Mouse (Mus musculus) forebrain, embryonic 14.5 days (tissue): Measurements from ENCODE around the gene Kansl3. TPM values are rescaled to one million over a fixed set of nuclear protein-coding genes. Genes with fewer than 3 reads are reported as not detected.

Source experiments
- ATAC-seq: fragments of 200-750 bp; cut with Nextera tagmentation; 2 replicates; pipeline ENCODE4 v1.8.0; 2017; ENCODE audit warnings: mild to moderate bottlenecking, moderate library complexity
- DNase-seq: peaks from one replicate; pipeline ENCODE4 v3.0.0-alpha.2; 2015; ENCODE audit warnings: low spot score
- H3K27ac ChIP-seq: fragments of 300-500 bp; sonication (generic); 2 replicates; pipeline ENCODE4 v1.5.1; 2014; ENCODE audit warnings: low read depth, mild to moderate bottlenecking, control low read depth, low read length, moderate library complexity
- H3K27me3 ChIP-seq: fragments of 300-500 bp; sonication (generic); replicated peaks from 2 replicates; pipeline ENCODE4 v1.6.1; 2014; ENCODE audit warnings: low read length, control low read depth, mixed read lengths; ENCODE audit not compliant: control insufficient read depth, insufficient read depth
- H3K36me3 ChIP-seq: fragments of 300-500 bp; sonication (generic); 2 replicates; pipeline ENCODE4 v1.6.1; 2014; ENCODE audit warnings: low read length, control low read depth; ENCODE audit not compliant: control insufficient read depth, insufficient read depth
- H3K4me1 ChIP-seq: fragments of 300-500 bp; sonication (generic); 2 replicates; pipeline ENCODE4 v1.6.1; 2014; ENCODE audit warnings: antibody characterized with exemption, low read length, control low read depth; ENCODE audit not compliant: control insufficient read depth, insufficient read depth
- H3K4me2 ChIP-seq: fragments of 300-500 bp; sonication (generic); 2 replicates; pipeline ENCODE4 v1.6.1; 2014; ENCODE audit warnings: mild to moderate bottlenecking, control low read depth, low read length
- H3K4me3 ChIP-seq: fragments of 300-500 bp; sonication (generic); 2 replicates; pipeline ENCODE4 v1.5.1; 2014; ENCODE audit warnings: low read depth, low read length, control low read depth
- H3K9ac ChIP-seq: fragments of 300-500 bp; sonication (generic); 2 replicates; pipeline ENCODE4 v1.6.1; 2014; ENCODE audit warnings: mild to moderate bottlenecking, low read length, control low read depth, moderate library complexity
- H3K9me3 ChIP-seq: fragments of 300-500 bp; sonication (generic); replicated peaks from 2 replicates; pipeline ENCODE4 v1.6.1; 2016; ENCODE audit warnings: low read length, control low read depth, mixed read lengths; ENCODE audit not compliant: control insufficient read depth
- WGBS: fragments of 180-500 bp; shearing (Covaris S2); extraction: QIAGEN DNeasy Blood & Tissue Kit; methylation state at CpG from one replicate; pipeline ENCODE4 v1.1.7; 2014; 5-methylcytosine and 5-hydroxymethylcytosine counted together
- polyA plus RNA-seq: library from polyadenylated mRNA; unstranded; fragments of >200 nt; fragmentation: Nextera tagmentation; extraction: Ambion mirVana; gene quantifications from 2 replicates; pipeline ENCODE4 v1.2.1, GENCODE M21; 2014

Gene Kansl3
- polyA plus RNA-seq, 1 experiment from 2014 or later: 18.3 TPM

DNA sequence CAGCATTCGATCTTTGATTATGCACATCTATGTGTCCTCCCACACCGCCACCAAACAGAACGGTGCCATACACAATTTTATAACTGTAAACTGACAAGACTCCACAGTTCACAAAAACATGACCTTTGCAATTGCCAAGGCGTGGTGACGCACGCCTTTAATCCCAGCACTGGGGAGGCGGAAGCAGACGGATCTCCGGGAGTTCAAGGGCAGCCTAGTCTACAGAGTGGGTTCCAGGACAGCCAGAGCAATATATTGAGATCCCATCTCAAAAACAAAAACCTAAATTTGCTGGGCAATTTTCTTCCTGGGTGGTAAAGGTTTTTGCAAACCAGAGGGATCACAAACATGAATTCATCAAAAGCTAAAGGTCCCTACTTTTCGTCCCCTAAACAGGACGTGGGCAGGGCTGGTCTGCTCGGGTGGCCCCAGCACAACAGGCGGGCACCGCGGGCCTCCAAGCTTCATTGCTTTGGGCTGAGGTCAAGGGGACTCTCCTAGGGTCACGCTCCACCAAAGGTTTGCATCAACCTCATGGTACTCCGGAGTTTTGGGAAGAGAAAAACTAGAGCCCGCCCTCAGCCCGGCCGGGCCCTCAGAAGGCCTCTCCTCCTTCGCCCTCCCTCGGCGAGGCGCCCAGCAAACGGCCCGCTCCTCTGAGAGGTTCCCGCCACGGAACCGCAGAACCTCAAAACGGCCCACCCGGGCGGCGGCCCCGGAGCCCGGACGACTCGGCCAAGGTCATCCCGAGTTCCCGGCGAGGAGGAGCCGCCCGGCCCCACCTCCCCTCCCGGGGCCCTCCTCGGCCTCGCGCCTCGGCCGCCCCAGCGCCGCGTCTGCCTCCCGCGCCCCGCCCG, 641 bp downstream of the Kansl3 start:
- H3K27me3 ChIP-seq: no peaks in the 10 kb centered on the region
- DNase-seq (peak; percentile 37), ATAC-seq (peak; percentile 83)
- H3K36me3 ChIP-seq: peaks cover 27% of the 10 kb centered on the region
- peak overlapping the region; percentile 80 for H3K4me2 ChIP-seq
- 6% methylated on average over 38 of the region's 55 CpGs for WGBS
- H3K9me3 ChIP-seq: no peaks in the 10 kb centered on the region
- H3K4me3 ChIP-seq: peak overlapping the region; percentile 90
- peak overlapping the region; percentile 33; the same call in 1 of the 2 replicates for H3K27ac ChIP-seq
- H3K4me1 ChIP-seq: peaks cover 11% of the 10 kb centered on the region
- peak overlapping the region; percentile 94 for H3K9ac ChIP-seq

DNA sequence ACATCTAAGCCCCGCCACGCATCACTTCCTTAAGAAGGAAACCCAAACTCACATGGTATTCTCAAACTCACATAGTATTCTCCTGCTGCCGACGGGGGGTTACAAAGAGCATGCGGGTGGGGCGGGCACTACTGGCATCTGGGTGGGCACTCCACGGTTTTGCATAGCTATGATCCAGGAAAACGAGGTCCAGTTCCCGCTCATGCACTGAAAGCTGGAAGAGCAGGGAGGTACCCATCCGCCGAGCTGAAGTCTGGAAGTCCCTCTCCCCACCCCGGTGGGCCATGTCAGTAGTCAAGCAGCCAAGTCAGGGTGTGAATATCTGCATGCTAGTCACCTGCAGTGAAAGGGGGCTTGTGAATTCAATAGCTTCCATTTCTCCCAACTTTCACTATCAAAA, 1.3 kb downstream of the Kansl3 start:
- H3K4me1 ChIP-seq: peaks cover 11% of the 10 kb centered on the region
- H3K4me2 ChIP-seq: peak overlapping the region; percentile 80
- H3K27me3 ChIP-seq: no peaks in the 10 kb centered on the region
- ATAC-seq (no peak), DNase-seq (no peak)
- H3K27ac ChIP-seq: no peak overlapping the region
- peaks cover 27% of the 10 kb centered on the region for H3K36me3 ChIP-seq
- H3K9ac ChIP-seq: peak overlapping the region; percentile 94
- whole genome bisulfite sequencing: 51% methylated on average over 12 of the region's 12 CpGs
- peak overlapping the region; percentile 90 for H3K4me3 ChIP-seq
- no peaks in the 10 kb centered on the region for H3K9me3 ChIP-seq

DNA sequence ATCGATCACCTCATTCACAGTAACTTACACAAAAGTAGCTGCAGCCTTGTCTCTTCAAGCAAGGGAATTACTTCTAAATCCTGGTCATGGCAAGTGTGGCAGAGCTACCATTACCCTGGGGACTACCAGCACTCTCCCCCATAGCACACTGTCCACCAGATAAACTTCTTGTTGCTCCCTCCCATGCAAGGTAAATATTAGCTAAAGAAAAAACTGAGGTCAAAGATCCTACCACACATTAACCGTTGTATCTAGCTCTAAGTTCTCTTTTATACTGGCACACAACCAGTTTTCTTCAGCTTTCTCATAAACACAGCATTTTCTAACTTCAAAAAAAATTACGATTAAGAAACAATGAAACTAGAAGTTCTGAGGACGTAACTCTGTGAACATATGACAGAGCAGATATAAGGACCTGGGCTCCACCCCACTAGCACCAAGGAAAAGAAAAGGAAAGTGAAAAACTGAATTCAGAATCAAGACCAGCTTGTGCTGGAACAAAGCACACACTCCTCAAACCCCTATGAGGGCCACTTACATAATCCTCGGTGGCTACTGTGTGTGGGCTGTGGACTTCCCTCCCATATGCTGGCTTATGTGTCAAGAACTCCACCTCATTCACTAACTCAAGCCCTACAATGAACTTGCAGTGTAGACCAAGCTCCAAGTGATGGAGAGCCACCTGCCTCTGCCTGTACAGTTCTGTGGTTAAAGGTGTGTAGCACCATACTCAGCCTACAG, 11.9 kb downstream of the Kansl3 start:
- no peak for ATAC-seq

GRCm38 (mm10) chr1:36352351-36352750, 16.6 kb downstream of the Kansl3 start:
- Histone ChIP-seq H3K9ac (no peak overlapping the region), H3K9me3 (no peaks in the 10 kb centered on the region), H3K4me2 (no peak overlapping the region), H3K4me3 (no peak overlapping the region), H3K36me3 (peaks cover 93% of the 10 kb centered on the region), H3K27ac (no peak overlapping the region), H3K27me3 (no peaks in the 10 kb centered on the region), H3K4me1 (no peaks in the 10 kb centered on the region)
- WGBS: 94% methylated on average over 4 of the region's 4 CpGs
- ATAC-seq: no peak
- no peak for DNase-seq

More for the DNA sequence above, 11.9 kb downstream of the Kansl3 start:
- Histone ChIP-seq H3K4me3 (no peak overlapping the region), H3K9me3 (no peaks in the 10 kb centered on the region), H3K4me1 (no peaks in the 10 kb centered on the region), H3K36me3 (peaks cover 77% of the 10 kb centered on the region), H3K27ac (no peak overlapping the region), H3K9ac (no peak overlapping the region), H3K27me3 (no peaks in the 10 kb centered on the region), H3K4me2 (no peak overlapping the region)
- no peak for DNase-seq
- WGBS: 93% methylated on average over 5 of the region's 5 CpGs

DNA sequence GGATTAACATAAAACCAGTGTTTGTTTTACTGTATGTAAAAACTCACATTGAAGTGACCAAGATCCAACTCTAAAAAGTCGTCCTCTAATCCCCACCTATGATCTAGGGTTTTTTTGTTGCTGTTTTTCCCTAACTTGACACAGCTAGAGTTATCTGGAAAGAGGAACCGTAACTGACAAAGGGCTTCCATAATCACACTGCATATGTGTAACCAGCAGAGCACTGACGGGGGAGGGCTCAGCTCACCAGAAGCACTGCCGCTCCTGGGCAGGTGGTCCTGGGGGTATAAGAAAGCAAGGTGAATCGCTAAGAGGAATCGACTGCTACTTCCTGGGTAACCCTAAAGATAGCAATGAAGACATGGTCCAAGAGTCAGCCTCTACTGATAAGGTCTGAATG, 26.4 kb downstream of the Kansl3 start:
- no peaks in the 10 kb centered on the region for H3K4me1 ChIP-seq
- no peak overlapping the region for H3K9ac ChIP-seq
- H3K4me2 ChIP-seq: no peak overlapping the region
- no peaks in the 10 kb centered on the region for H3K9me3 ChIP-seq
- H3K27ac ChIP-seq: no peak overlapping the region
- ATAC-seq: no peak
- no peaks in the 10 kb centered on the region for H3K27me3 ChIP-seq
- no peak overlapping the region for H3K4me3 ChIP-seq
- WGBS: 95% methylated on average over 6 of the region's 6 CpGs
- DNase-seq: no peak
- H3K36me3 ChIP-seq: peaks cover 100% of the 10 kb centered on the region

DNA sequence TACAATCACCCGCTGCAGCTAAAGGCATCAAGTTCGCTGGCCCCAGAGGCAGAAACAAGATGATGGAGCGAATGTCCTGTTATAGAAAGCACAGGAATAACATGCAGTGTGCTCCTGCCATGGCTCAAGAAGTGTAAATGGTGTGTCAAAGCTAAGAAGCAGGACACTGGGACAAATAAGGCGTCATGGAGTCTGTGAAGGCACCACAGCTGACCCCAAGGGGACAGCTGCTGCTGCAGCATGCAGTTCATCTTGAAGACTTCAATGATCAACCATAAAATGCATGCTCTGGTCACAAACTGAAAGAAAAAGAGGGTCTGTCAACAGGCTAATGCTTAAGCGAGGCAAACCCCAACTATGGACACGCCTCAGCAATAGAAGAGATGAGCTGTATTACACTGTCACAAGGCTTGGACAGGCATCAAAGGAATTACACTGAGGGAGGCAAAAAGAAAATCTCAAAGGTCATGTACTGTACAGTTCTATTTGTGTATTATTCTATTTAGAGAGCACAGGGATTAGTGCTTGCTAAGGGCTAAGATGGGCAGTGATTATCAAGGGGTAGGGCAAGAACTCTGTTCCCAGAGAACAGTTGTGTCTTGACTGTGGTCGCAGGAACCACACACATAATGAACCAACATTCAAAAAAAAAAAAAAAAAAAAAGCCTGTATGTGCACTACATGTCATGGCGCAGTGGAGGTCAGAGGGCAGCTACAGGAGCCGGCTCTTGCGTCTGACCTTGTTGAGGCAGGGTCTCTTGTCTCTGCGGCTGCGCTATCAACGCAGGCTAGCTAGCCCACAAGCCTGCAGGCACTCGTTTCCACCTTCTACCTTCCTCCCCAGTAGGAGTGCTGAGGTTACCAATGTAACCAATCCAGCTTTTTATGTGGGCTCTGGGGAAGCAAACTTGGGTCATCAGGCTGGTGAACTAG, 35.8 kb downstream of the Kansl3 start:
- no peak for DNase-seq
- H3K27me3 ChIP-seq: no peaks in the 10 kb centered on the region
- no peaks in the 10 kb centered on the region for H3K9me3 ChIP-seq
- no peak overlapping the region for H3K27ac ChIP-seq
- no peak overlapping the region for H3K9ac ChIP-seq
- H3K36me3 ChIP-seq: peaks cover 40% of the 10 kb centered on the region
- 90% methylated on average over 14 of the region's 14 CpGs for WGBS
- H3K4me3 ChIP-seq: no peak overlapping the region
- ATAC-seq: no peak
- H3K4me1 ChIP-seq: no peaks in the 10 kb centered on the region
- no peak overlapping the region for H3K4me2 ChIP-seq

DNA sequence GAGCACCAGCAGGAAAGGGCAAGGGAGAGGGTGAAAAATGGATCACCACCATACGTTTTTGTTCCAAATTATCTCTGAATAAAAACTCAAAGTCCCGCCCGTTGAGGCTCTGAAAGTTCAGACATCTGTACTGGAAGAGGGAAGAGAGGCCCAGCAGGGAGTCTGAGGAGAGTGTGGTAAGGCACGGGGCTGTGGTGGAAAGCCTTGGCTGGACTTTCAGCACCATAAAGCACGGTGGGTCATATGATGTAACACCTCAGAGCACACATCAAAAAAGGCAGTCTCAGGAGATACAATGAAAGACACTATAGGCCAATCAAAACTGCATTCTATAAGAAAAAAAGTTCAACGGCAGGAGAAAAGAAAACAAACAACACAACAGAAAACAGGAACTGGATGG, 37.2 kb downstream of the Kansl3 start:
- Histone ChIP-seq H3K4me3 (no peak overlapping the region), H3K9ac (no peak overlapping the region), H3K27ac (no peak overlapping the region), H3K4me1 (no peaks in the 10 kb centered on the region), H3K4me2 (no peak overlapping the region), H3K9me3 (no peaks in the 10 kb centered on the region), H3K27me3 (no peaks in the 10 kb centered on the region), H3K36me3 (peaks cover 25% of the 10 kb centered on the region)
- DNase-seq: no peak
- ATAC-seq: no peak
- WGBS: 81% methylated on average over 6 of the region's 6 CpGs

DNA sequence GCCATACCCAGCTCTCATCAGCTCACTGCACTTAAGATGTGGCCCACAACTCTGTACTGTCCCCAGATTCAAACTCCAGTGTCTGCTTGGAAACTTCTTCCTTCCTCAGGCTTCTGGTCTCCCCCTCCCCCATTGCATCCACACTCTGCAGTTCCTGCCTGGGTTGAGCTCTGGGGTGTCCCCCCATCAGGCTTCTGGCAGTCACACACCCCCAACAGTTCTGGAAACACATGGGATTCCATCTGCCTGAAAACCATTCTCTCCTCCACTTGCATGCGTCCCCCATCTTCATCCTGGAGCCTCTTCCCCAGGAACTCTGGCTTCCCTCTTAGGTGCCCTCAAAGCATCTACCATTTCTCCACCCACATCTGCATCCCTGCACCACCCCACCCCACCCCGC, 42.2 kb downstream of the Kansl3 start:
- Histone ChIP-seq H3K27me3 (no peaks in the 10 kb centered on the region), H3K27ac (no peak overlapping the region), H3K36me3 (peaks cover 6% of the 10 kb centered on the region; the same call in 1 of the 2 replicates), H3K4me2 (no peak overlapping the region), H3K4me1 (no peaks in the 10 kb centered on the region), H3K4me3 (no peak overlapping the region), H3K9ac (no peak overlapping the region), H3K9me3 (no peaks in the 10 kb centered on the region)
- WGBS: 85% methylated on average over 2 of the region's 2 CpGs
- DNase-seq: no peak
- no peak for ATAC-seq
